Mouse (Mus musculus) Patski (cell line): ENCODE results near the gene Olfr811. TPM values are rescaled to one million over a fixed set of nuclear protein-coding genes. Genes with fewer than 3 reads are reported as not detected.

Experiments
- ATAC-seq: fragments of 100-300 bp; one replicate; pipeline ENCODE4 v1.8.0; 2021
- CTCF ChIA-PET: fragments of 350-600 bp; sonication (Branson Sonifier 250); formaldehyde crosslinking; loops from one replicate; lab custom pipeline; 2022; ENCODE audit warnings: inconsistent platforms; lab: Charles Lee
- POLR2A ChIA-PET: fragments of 350-600 bp; sonication (Branson Sonifier 250); formaldehyde crosslinking; loops from one replicate; lab custom pipeline; 2022; ENCODE audit warnings: antibody characterized with exemption, inconsistent platforms; lab: Charles Lee
- DNase-seq: peaks from one replicate; pipeline ENCODE4 v3.0.0-alpha.2; 2011; ENCODE audit warnings: low read depth, low spot score
- H3K27me3 ChIP-seq: fragments of 371-371 bp; one replicate; pipeline ENCODE4 v1.5.1; 2021
- CTCF ChIP-seq: fragments of 100-300 bp; IDR thresholded peaks from one replicate; pipeline ENCODE4 v1.5.1; 2021
- in situ Hi-C: fragments of 300-500 bp; cut with MboI; formaldehyde crosslinking; loops from 3 replicates; pipeline ENCODE4 v1.11.1; 2018; ENCODE audit warnings: low pct_unique_long_range_greater_than_20kb, mixed read lengths
- polyA plus RNA-seq: library from polyadenylated mRNA; unstranded; gene quantifications from one replicate; pipeline ENCODE4 v1.2.3, GENCODE M21; 2021

The Olfr811 gene
- polyA plus RNA-seq = not detected

DNA sequence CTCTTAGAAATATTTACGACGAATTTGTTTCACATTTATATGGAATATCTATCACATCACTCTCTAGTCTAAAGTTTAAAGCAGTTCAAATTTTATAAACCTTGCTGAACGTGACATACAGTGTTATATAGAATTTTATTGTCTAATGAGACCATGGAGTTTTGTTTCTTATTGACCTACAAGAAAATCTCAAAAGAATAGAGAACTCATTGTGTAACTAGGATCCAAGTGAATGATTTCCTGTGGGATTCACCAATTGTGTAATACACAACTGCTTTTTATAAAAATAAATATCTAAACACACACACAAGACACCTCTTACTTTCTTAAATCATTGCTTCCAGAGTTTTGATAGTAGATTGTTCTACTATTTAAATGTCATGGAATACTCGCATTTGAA lies at the start of gene Olfr811:
TSS of gene Olfr811 (minus strand) at position 101 of the 400 bp plus-strand sequence.
- ChIA-PET CTCF (no interaction called here), POLR2A (no interaction called here)
- no peak for TF ChIP-seq CTCF
- in situ Hi-C loops = no loop called here
- DNase-seq (no peak), ATAC-seq (no peak)
- no peaks in the 10 kb centered on the region for H3K27me3 ChIP-seq

GRCm38 (mm10) chr10:129847343-129847742 lies 43.1 kb upstream of the Olfr811 start:
- DNase-seq (no peak), ATAC-seq (no peak)
- TF ChIP-seq CTCF = no peak

DNA sequence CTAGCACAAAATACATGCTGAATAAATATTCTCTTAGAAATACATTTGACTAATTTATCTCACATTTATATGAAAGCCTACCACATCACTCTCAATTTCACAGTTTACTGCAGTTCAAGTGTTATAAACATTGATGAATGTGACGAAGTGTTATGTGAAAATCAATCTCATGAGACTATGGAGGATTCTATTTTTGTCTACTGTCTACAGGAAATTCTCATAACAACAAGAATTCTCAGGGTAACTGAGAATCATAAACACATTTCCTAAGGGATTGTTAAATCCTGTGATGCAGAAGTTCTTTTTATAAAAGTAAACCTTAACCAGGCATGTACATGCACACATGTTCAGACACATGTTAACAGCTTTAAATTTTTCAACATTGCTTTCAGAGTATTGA lies 41.8 kb upstream of the Olfr811 start, which contains the start of gene Olfr812:
TSS of gene Olfr812 (minus strand) at position 101 of the 400 bp plus-strand sequence.
- ATAC-seq (no peak), DNase-seq (no peak)
- ChIA-PET CTCF (no interaction called here), POLR2A (no interaction called here)
- in situ Hi-C loops = no loop called here
- TF ChIP-seq CTCF = no peak
- H3K27me3 ChIP-seq = no peaks in the 10 kb centered on the region

More at GRCm38 (mm10) chr10:129847343-129847742, 43.1 kb upstream of the Olfr811 start:
- ChIA-PET CTCF (interaction anchor here (1.0 kb wide), 1 partner anchor 9 kb away, joined by 3 read pairs; no protein-coding TSS in a partner anchor), POLR2A (no interaction called here)
- no peaks in the 10 kb centered on the region for H3K27me3 ChIP-seq
- in situ Hi-C loops = no loop called here

GRCm38 (mm10) chr10:129794817-129795216 lies 9.4 kb downstream of the Olfr811 start, which contains the start of gene Olfr810:
Gene Olfr810, minus strand, starts transcription at chr10:129794917.
- POLR2A ChIA-PET = no interaction called here
- DNase-seq = no peak
- no peak for ATAC-seq
- H3K27me3 ChIP-seq = no peaks in the 10 kb centered on the region
- CTCF ChIA-PET = no interaction called here
- TF ChIP-seq CTCF = no peak
- in situ Hi-C loops = no loop called here

GRCm38 (mm10) chr10:129778123-129778522 lies 26.1 kb downstream of the Olfr811 start:
- no peaks in the 10 kb centered on the region for H3K27me3 ChIP-seq
- DNase-seq = no peak
- in situ Hi-C loops = no loop called here
- ChIA-PET CTCF (interaction anchor here (1.2 kb wide), 1 partner anchor 9 kb away, joined by 3 read pairs; no protein-coding TSS in a partner anchor), POLR2A (no interaction called here)
- ATAC-seq = no peak
- TF ChIP-seq CTCF = no peak

GRCm38 (mm10) chr10:129774338-129774737 lies 29.9 kb downstream of the Olfr811 start, which contains the start of gene Olfr809:
Gene Olfr809, plus strand, starts transcription at chr10:129774638.
- DNase-seq (no peak), ATAC-seq (no peak)
- POLR2A ChIA-PET = no interaction called here
- CTCF ChIA-PET = no interaction called here
- H3K27me3 ChIP-seq = no peaks in the 10 kb centered on the region
- in situ Hi-C loops = no loop called here
- no peak for TF ChIP-seq CTCF

DNA sequence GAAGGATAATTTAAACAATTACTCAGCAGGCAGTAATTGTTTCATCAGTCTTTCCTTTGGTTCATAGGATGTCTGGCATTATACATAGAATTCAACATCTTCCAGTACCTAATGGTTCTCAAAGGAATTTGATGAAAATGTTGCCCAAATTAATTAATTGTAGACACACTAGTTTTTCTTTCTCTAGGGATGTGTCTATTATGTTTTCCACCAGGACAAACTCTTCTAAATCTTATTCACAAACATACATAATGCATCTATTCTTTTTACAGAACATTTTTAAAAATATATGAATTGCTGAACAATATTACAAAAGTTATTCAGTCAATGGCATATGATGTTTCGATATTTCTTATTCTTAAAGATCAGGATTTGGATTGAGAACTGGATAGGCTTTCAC lies 39.0 kb downstream of the Olfr811 start, which contains the start of gene Olfr808:
TSS of gene Olfr808 (plus strand) at position 301 of the 400 bp plus-strand sequence.
- DNase-seq (no peak), ATAC-seq (no peak)
- TF ChIP-seq CTCF = no peak
- ChIA-PET CTCF (interaction anchor here (0.7 kb wide), 1 partner anchor 11 kb away, joined by 4 read pairs; no protein-coding TSS in a partner anchor), POLR2A (no interaction called here)
- in situ Hi-C loops = no loop called here
- H3K27me3 ChIP-seq = no peaks in the 10 kb centered on the region

DNA sequence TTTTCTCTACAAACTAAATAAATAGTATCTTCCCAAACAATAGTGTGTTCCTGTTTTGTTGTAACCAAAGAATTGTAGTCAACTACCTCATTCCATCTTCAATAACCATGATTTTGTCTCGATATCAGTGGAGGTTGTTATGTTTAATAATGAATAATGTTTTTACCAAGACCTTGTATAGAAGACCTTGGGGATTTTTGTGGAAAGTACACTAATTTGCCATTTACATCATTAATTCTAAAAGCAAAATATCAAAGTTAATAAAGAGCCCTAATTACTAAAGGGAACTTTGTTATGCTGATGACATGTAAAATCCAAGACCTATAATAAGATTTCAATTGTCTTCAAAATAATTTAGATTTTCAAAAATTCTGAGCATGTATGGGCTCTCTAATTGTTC lies 46.5 kb downstream of the Olfr811 start, which contains the start of gene Olfr807:
TSS of gene Olfr807 (minus strand) at position 101 of the 400 bp plus-strand sequence.
- peaks cover 3% of the 10 kb centered on the region for H3K27me3 ChIP-seq
- no peak for TF ChIP-seq CTCF
- POLR2A ChIA-PET = no interaction called here
- no peak for ATAC-seq
- CTCF ChIA-PET = no interaction called here
- in situ Hi-C loops = loop anchor here (10.0 kb wide), 1 partner anchor 67 kb away; no protein-coding TSS in a partner anchor
- no peak for DNase-seq

Other genes starting within 250 kb of the Olfr811 start
- gene Olfr794, start 236.7 kb downstream of the Olfr811 start, polyA plus RNA-seq = not detected
- not detected for gene Olfr796, start 191.8 kb downstream of the Olfr811 start, polyA plus RNA-seq
- gene Olfr798, start 176.5 kb downstream of the Olfr811 start, polyA plus RNA-seq = not detected
- not detected for gene Olfr799, start 166.9 kb downstream of the Olfr811 start, polyA plus RNA-seq
- gene Olfr800, start 146.7 kb downstream of the Olfr811 start, polyA plus RNA-seq = not detected
- gene Olfr801, start 130.5 kb downstream of the Olfr811 start, polyA plus RNA-seq = not detected
- not detected for gene Olfr802, start 116.2 kb downstream of the Olfr811 start, polyA plus RNA-seq
- gene Olfr803, start 110.1 kb downstream of the Olfr811 start, polyA plus RNA-seq = not detected
- gene Olfr804, start 101.2 kb downstream of the Olfr811 start, polyA plus RNA-seq = not detected
- gene Olfr805, start 75.0 kb downstream of the Olfr811 start, polyA plus RNA-seq = not detected
- gene Olfr806, start 62.5 kb downstream of the Olfr811 start, polyA plus RNA-seq = not detected
- gene Olfr807, start 46.6 kb downstream of the Olfr811 start, polyA plus RNA-seq = not detected
- not detected for gene Olfr808, start 38.9 kb downstream of the Olfr811 start, polyA plus RNA-seq
- not detected for gene Olfr809, start 29.8 kb downstream of the Olfr811 start, polyA plus RNA-seq
- not detected for gene Olfr810, start 9.5 kb downstream of the Olfr811 start, polyA plus RNA-seq
- gene Olfr812, start 41.7 kb upstream of the Olfr811 start, polyA plus RNA-seq = not detected
- not detected for gene Olfr813, start 51.0 kb upstream of the Olfr811 start, polyA plus RNA-seq
- gene Olfr814, start 75.5 kb upstream of the Olfr811 start, polyA plus RNA-seq = not detected
- gene Olfr815, start 101.5 kb upstream of the Olfr811 start, polyA plus RNA-seq = not detected
- gene Olfr816, start 111.2 kb upstream of the Olfr811 start, polyA plus RNA-seq = not detected
- gene Olfr818, start 144.7 kb upstream of the Olfr811 start, polyA plus RNA-seq = not detected
- not detected for gene Olfr819, start 162.9 kb upstream of the Olfr811 start, polyA plus RNA-seq
- not detected for gene Olfr247, start 171.7 kb upstream of the Olfr811 start, polyA plus RNA-seq
- gene Gm10310, start 180.7 kb upstream of the Olfr811 start, polyA plus RNA-seq = not detected
- gene Olfr820, start 208.2 kb upstream of the Olfr811 start, polyA plus RNA-seq = not detected
- not detected for gene Olfr821, start 226.0 kb upstream of the Olfr811 start, polyA plus RNA-seq